Mouse (Mus musculus) heart, embryonic 12.5 days (tissue): Measurements from ENCODE around the gene Ggct. TPM values are rescaled to one million over a fixed set of nuclear protein-coding genes. Genes with fewer than 3 reads are reported as not detected.

Source experiments
- ATAC-seq: fragments of 200-750 bp; cut with Nextera tagmentation; 2 replicates; pipeline ENCODE4 v1.8.0; 2017; ENCODE audit warnings: moderate TSS enrichment, moderate library complexity; ENCODE audit not compliant: insufficient number of reproducible peaks, low FRiP score
- H3K27ac ChIP-seq: fragments of 300-500 bp; sonication (generic); 2 replicates; pipeline ENCODE4 v1.5.1; 2016; ENCODE audit warnings: mild to moderate bottlenecking, moderate library complexity; ENCODE audit not compliant: poor library complexity, severe bottlenecking
- H3K27me3 ChIP-seq: fragments of 300-500 bp; sonication (generic); replicated peaks from 2 replicates; pipeline ENCODE4 v1.6.1; 2016; ENCODE audit warnings: mild to moderate bottlenecking, moderate library complexity
- H3K36me3 ChIP-seq: fragments of 300-500 bp; sonication (generic); 2 replicates; pipeline ENCODE4 v1.6.1; 2016; ENCODE audit warnings: mild to moderate bottlenecking, moderate library complexity
- H3K4me1 ChIP-seq: fragments of 300-500 bp; sonication (generic); replicated peaks from 2 replicates; pipeline ENCODE4 v1.6.1; 2016; ENCODE audit warnings: mild to moderate bottlenecking
- H3K4me2 ChIP-seq: fragments of 300-500 bp; sonication (generic); 2 replicates; pipeline ENCODE4 v1.6.1; 2016; ENCODE audit warnings: mild to moderate bottlenecking, moderate library complexity
- H3K4me3 ChIP-seq: fragments of 300-500 bp; sonication (generic); 2 replicates; pipeline ENCODE4 v1.5.1; 2016; ENCODE audit warnings: mild to moderate bottlenecking
- H3K9ac ChIP-seq: fragments of 300-500 bp; sonication (generic); 2 replicates; pipeline ENCODE4 v1.6.1; 2016; ENCODE audit warnings: mild to moderate bottlenecking, moderate library complexity
- H3K9me3 ChIP-seq: fragments of 300-500 bp; sonication (generic); replicated peaks from 2 replicates; pipeline ENCODE4 v1.6.1; 2016; ENCODE audit warnings: mild to moderate bottlenecking, moderate library complexity
- WGBS: fragments of 180-500 bp; shearing (Covaris S2); methylation state at CpG from one replicate; pipeline ENCODE4 v1.1.7; 2016; 5-methylcytosine and 5-hydroxymethylcytosine counted together
- polyA plus RNA-seq: library from polyadenylated mRNA; unstranded; fragments of >200 nt; fragmentation: Nextera tagmentation; extraction: Ambion mirVana; gene quantifications from 2 replicates; pipeline ENCODE4 v1.2.1, GENCODE M21; 2016

Ggct gene
- 5.8 and 6.9 TPM in 2 replicates for polyA plus RNA-seq

DNA sequence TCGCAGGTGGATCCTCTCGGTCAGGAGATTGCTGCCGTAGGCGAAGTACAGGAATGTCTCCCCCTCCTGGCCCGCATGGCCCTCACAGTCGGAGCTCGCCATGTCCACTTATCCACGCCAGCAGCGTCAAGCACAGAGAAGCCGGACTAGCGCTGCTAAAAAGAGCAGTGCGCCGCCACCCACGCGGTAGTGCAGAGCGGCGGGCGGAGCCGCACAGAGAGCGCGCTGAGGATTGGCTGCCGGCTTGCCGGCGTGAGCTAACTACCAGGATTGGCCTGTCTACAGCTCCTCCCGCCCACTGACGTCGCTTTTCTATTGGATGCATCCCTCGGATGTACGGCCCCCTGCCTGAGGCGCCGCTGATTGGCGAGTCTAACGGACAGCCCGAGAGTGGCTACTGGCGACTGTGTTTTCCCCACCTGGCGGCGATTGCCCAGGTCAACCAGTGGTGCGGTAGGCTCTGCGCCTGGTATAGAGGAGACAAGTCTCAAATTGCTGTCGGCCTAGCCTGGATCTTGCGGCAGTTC is at the start of gene Ggct:
Gene Ggct (minus strand): TSS at position 217 of the 527 bp plus-strand sequence.
- H3K36me3 ChIP-seq, result no peaks in the 10 kb centered on the region
- H3K4me2 ChIP-seq, result peak within 1 kb of the TSS; percentile 95
- peak within 1 kb of the TSS; percentile 72 for H3K9ac ChIP-seq
- H3K27ac ChIP-seq, result no peak within 1 kb of the TSS
- WGBS, result under 1% methylated on average over 41 of the region's 41 CpGs
- H3K27me3 ChIP-seq, result no peaks in the 10 kb centered on the region
- H3K4me3 ChIP-seq, result peak within 1 kb of the TSS; percentile 56
- ATAC-seq, result peak; percentile 100
- no peaks in the 10 kb centered on the region for H3K9me3 ChIP-seq
- peaks cover 13% of the 10 kb centered on the region for H3K4me1 ChIP-seq

DNA sequence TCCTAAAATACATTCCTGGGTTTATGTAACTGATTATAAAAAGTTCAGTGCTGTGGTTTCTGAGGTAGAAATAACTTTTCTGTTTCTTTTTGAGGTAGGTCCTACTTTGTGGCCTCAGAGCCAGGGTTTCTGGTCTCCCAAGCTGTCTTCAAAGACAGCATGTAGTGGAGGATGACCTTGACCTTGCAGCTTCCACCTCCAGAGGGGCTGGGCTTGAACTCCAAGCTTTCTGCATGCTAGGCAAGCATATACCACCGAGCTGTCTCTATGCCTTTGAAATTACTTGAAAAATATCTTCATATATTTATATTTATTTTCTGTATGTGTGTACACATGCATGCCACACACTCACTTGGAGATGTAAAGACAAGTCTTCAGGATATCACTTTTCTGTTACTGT is 47.3 kb upstream of the Ggct start:
- no peaks in the 10 kb centered on the region for H3K27me3 ChIP-seq
- peaks cover 30% of the 10 kb centered on the region for H3K4me1 ChIP-seq
- H3K27ac ChIP-seq, result peak overlapping the region; percentile 24; the same call in 1 of the 2 replicates
- no peak overlapping the region for H3K9ac ChIP-seq
- H3K4me3 ChIP-seq, result no peak overlapping the region
- 40% methylated on average over 1 of the region's 1 CpGs for WGBS
- ATAC-seq, result no peak
- no peaks in the 10 kb centered on the region for H3K36me3 ChIP-seq
- no peaks in the 10 kb centered on the region for H3K9me3 ChIP-seq
- peak overlapping the region; percentile 41 for H3K4me2 ChIP-seq

- H3K4me1 ChIP-seq, result peaks cover 24% of the 10 kb centered on the region
- H3K4me3 ChIP-seq, result peak overlapping the region; percentile 86
- H3K27ac ChIP-seq, result 0 out of 2 replicates have a peak overlapping the region, but pooled peaks have one; percentile 46
- no peak overlapping the region for H3K9ac ChIP-seq
- H3K4me2 ChIP-seq, result peak overlapping the region; percentile 77
- no peak for ATAC-seq
- no peaks in the 10 kb centered on the region for H3K9me3 ChIP-seq
- WGBS, result 43% methylated on average over 6 of the region's 6 CpGs
- no peaks in the 10 kb centered on the region for H3K27me3 ChIP-seq
- H3K36me3 ChIP-seq, result no peaks in the 10 kb centered on the region
These were observed 46.7 kb upstream of the Ggct start for GRCm38 (mm10) chr6:55039446-55039783.

DNA sequence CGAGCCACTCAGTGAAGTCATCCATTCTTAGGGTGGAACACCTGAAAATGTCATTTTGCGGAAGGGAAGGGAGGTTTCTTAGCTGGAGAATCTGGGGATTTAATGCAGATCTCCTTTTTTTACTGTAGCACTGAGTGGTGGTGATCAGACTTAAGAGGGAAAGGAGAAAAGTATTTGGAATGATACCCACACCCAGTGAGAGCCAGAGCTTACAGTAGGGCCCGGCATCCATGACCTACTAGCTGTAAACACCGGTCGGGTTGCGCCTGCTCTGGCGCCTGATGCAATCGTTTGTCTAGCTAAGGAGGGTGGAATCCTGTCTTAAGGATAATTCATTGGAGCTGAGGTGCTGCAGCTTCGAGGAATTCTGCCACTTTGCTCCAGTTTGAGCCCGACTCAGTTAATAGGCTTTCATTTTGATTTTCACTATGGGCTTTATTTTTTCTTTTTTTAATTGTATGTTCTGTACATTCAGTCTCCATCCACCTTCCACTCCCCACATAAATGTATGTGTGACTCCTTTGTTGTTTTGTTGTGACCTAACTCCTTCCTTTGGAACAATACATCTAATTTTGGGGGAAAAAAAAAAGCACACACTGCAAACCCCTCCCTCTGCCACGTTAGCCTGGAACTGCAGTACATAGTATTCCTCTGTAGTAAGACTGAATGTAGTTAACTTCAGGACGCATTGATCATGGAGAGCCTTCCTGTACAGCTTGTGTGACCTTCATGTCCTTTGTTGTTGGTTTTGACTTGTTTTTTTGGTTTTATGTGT is 46.1 kb upstream of the Ggct start:
- Histone ChIP-seq H3K4me2 (peak overlapping the region; percentile 77), H3K4me3 (peak overlapping the region; percentile 86), H3K9me3 (no peaks in the 10 kb centered on the region), H3K4me1 (peaks cover 19% of the 10 kb centered on the region), H3K27me3 (no peaks in the 10 kb centered on the region), H3K27ac (peak overlapping the region; percentile 93), H3K36me3 (no peaks in the 10 kb centered on the region), H3K9ac (peak overlapping the region; percentile 83)
- no peak for ATAC-seq
- 2% methylated on average over 12 of the region's 12 CpGs for WGBS

DNA sequence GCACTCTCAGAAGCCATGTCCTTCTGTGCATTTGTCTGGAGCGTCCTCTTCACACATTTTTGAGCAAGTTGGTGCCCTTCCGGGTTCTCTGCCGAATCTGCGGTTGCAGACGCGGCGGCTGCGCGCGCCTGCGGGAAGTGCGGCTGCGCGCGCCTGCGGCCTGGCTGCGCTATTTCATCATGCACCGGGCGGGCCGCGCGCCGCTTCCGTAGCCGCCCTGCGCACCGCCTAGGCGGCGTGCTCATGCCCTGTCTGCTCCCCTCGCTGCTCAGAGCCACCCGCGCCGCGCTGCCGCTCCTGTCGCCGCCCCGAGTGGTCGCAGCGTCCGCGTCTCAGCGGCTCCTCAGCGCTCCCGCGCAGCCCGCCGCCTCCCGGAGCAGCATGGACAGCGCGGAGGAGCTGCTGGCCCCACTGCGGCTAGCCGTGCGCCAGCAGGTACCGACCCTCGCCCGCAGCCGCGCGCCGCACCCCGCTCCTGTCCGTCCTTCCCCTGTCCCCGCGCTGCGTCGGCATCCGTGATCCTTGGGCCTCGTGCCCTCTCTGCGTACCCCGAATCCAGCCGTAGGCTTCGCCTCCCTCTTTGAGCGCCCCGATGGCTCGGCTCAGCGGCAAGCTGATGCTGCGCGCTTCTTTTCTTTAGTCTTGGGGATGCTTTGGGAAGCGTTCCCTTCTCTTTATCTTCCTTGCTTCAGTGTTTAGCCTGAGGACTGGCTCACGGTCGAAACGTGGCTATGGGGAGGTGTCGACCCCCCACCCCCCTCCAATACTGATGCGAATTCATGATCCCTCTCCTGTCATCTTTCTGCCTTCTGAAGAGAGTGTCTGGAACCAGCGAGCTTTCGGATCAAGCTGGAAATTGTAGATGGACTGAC is 45.3 kb upstream of the Ggct start, which contains the start of gene Gars:
Gene Gars (plus strand): TSS at position 209 of the 872 bp plus-strand sequence.
- Histone ChIP-seq H3K9ac (peak within 1 kb of the TSS; percentile 83), H3K9me3 (no peaks in the 10 kb centered on the region), H3K4me3 (peak within 1 kb of the TSS; percentile 86), H3K27me3 (no peaks in the 10 kb centered on the region), H3K27ac (peak within 1 kb of the TSS; percentile 93), H3K4me2 (peak within 1 kb of the TSS; percentile 77), H3K4me1 (peaks cover 12% of the 10 kb centered on the region), H3K36me3 (no peaks in the 10 kb centered on the region)
- ATAC-seq, result peak; percentile 94
- WGBS, result under 1% methylated on average over 87 of the region's 87 CpGs

DNA sequence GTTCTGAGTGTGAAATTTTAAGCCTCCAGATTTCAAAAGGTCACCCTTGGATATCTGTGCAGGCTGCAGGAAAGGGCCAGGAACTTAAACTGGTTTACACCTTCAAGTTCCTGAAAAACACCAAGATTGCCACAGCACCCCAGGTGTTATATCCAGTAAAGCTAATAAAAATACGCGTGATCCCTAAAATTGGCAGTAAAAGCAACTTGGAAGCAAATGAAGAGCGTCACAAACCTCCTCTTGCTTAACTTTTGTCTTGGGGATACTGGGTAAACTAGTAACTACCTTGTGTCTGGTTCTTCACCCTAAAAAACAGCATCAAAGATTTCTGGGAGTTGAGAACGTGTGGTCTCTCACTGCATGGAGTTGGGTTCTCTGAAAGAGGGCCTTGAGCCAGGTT is 44.0 kb upstream of the Ggct start:
- Histone ChIP-seq H3K9ac (no peak overlapping the region), H3K27ac (no peak overlapping the region), H3K4me3 (no peak overlapping the region), H3K36me3 (no peaks in the 10 kb centered on the region), H3K9me3 (no peaks in the 10 kb centered on the region), H3K27me3 (no peaks in the 10 kb centered on the region), H3K4me2 (no peak overlapping the region), H3K4me1 (peaks cover 8% of the 10 kb centered on the region)
- ATAC-seq, result no peak
- WGBS, result 86% methylated on average over 4 of the region's 4 CpGs

GRCm38 (mm10) chr6:55027642-55028041 is 34.9 kb upstream of the Ggct start:
- Histone ChIP-seq H3K4me3 (no peak overlapping the region), H3K4me2 (no peak overlapping the region), H3K36me3 (no peaks in the 10 kb centered on the region), H3K4me1 (no peaks in the 10 kb centered on the region), H3K27ac (no peak overlapping the region), H3K9me3 (no peaks in the 10 kb centered on the region), H3K9ac (no peak overlapping the region), H3K27me3 (no peaks in the 10 kb centered on the region)
- ATAC-seq, result no peak
- WGBS, result 78% methylated on average over 2 of the region's 2 CpGs

DNA sequence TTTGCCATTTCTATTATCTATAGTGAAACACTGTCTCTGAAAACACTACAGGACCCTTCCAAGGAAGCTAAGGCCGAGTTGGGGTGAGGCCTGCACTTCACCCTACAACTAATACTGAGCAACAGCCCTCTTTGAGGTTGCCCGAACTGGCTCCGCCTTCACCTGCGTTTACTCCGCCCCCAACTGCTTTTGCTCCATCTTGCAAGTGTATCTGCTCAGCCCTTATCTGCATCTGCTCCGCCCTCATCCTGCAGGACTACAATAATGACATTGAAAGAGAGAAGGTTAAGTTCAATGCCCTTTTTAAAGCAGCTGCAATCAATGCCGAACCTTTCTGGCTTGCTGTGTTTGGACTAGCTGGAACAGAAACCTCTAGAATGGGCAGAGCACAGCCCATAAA is 29.1 kb upstream of the Ggct start:
- Histone ChIP-seq H3K4me1 (0 out of 2 replicates have a peak, but pooled peaks cover under 1% of the 10 kb centered on the region), H3K4me3 (no peak overlapping the region), H3K36me3 (no peaks in the 10 kb centered on the region), H3K4me2 (no peak overlapping the region), H3K9me3 (no peaks in the 10 kb centered on the region), H3K27ac (no peak overlapping the region), H3K9ac (no peak overlapping the region), H3K27me3 (no peaks in the 10 kb centered on the region; the same call in 1 of the 2 replicates)
- ATAC-seq, result no peak
- 82% methylated on average over 7 of the region's 7 CpGs for WGBS

DNA sequence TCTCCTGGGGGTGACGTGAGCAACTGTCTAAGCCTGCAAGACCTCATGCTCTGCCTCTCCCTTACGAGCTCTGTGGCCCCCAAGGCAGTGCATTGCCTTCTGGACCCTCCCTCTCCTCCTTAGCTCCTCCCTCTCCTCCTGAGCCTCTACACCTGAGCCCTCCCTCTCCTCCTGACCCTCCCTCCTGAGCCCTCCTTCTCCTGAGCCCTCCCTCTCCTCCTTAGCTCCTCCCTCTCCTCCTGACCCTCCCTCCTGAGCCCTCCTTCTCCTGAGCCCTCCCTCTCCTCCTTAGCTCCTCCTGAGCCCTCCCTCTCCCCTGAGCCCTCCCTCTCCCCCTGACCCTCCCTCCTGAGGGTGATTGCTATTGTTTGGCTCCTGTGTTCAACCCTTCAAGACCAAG is 25.7 kb upstream of the Ggct start:
- Histone ChIP-seq H3K36me3 (no peaks in the 10 kb centered on the region), H3K4me2 (no peak overlapping the region), H3K4me3 (no peak overlapping the region), H3K9ac (no peak overlapping the region), H3K27ac (no peak overlapping the region), H3K27me3 (no peaks in the 10 kb centered on the region; the same call in 1 of the 2 replicates), H3K9me3 (peaks cover 8% of the 10 kb centered on the region), H3K4me1 (peaks cover 6% of the 10 kb centered on the region; the same call in 1 of the 2 replicates)
- 54% methylated on average over 2 of the region's 2 CpGs for WGBS
- ATAC-seq, result no peak

DNA sequence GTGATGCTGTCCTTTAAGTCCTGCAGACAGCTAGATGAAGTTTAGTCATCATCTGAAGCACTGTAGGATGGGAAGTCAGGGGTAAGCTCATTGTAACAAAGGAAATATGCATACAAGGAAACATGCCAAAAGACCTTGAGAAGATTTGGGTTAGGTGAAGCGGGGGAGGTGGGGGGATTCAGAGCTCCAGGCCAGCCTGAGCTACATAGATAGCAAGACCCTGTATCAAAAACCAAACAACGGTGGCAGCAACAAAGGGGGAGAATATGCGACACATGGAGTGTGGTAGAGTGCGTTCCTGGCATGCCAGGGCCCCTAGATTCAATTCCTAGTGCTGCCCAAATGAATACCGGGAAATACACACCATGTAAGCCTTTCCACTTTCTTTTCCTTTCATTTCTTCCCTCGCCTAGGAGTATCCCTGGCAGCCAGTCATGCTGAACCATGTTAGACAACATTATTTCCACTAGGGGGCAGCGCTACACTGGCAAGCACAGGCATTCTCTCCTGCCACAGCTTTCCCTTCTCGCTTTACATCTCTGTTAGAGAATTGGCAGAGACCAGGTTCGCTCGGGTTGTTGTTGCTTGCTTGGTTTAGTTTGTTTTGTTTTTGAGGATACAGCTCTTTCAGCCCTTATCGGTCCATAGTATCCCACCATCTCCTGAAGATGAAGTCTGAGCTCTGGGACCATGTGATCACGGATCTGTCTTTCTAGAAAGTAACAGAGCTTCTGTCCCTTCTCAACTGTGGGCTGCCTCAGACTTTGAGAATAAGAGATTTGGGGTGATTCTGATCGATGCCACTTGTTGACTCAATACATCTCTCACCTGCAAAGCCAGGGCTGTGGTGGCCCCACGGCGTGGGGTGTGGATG is 24.2 kb upstream of the Ggct start:
- 22% methylated on average over 15 of the region's 15 CpGs for WGBS
- Histone ChIP-seq H3K27ac (no peak overlapping the region), H3K27me3 (no peaks in the 10 kb centered on the region; the same call in 1 of the 2 replicates), H3K4me3 (no peak overlapping the region), H3K4me2 (peak overlapping the region; percentile 44), H3K9me3 (peaks cover 8% of the 10 kb centered on the region), H3K9ac (no peak overlapping the region), H3K36me3 (no peaks in the 10 kb centered on the region), H3K4me1 (peaks cover 6% of the 10 kb centered on the region; the same call in 1 of the 2 replicates)
- 0 out of 2 replicates have a peak, but pooled peaks have one; percentile 34 for ATAC-seq
